Mouse (Mus musculus): ENCODE results near the gene Olfr1274-ps. TPM values are rescaled to one million over a fixed set of nuclear protein-coding genes. Genes with fewer than 3 reads are reported as not detected.
"Not testable (repeated sequence)": the region's sequence is repeated elsewhere in the genome, so short reads cannot be mapped to it uniquely, and the experiment has no call there.

The Olfr1274-ps gene
- not detected in 2 replicates for polyA plus RNA-seq (2014; fragmentation: Nextera tagmentation; extraction: Ambion mirVana)

- not testable (repeated sequence) for H3K4me1 ChIP-seq (replicated peaks; ENCODE audit: control insufficient read depth, insufficient read depth, low read length); DNase-seq (ENCODE audit: low spot score); ATAC-seq (replicated peaks; ENCODE audit: low FRiP score); H3K27me3 ChIP-seq (replicated peaks; ENCODE audit: control insufficient read depth, insufficient read depth, low read length); H3K27ac ChIP-seq (ENCODE audit: low read depth, low read length); H3K9me3 ChIP-seq (ENCODE audit: control insufficient read depth, low read length); H3K36me3 ChIP-seq (ENCODE audit: control insufficient read depth, insufficient read depth, low read length); H3K4me3 ChIP-seq (ENCODE audit: low read depth, low read length); H3K4me2 ChIP-seq; H3K9ac ChIP-seq (ENCODE audit: low read depth, low read length)
- WGBS: 73% methylated on average over 5 of the region's 7 CpGs
These were observed at the start of gene Olfr1274-ps for GRCm38 (mm10) chr2:90398633-90399107. Olfr1274-ps (plus strand) TSS chr2:90398683.

DNA sequence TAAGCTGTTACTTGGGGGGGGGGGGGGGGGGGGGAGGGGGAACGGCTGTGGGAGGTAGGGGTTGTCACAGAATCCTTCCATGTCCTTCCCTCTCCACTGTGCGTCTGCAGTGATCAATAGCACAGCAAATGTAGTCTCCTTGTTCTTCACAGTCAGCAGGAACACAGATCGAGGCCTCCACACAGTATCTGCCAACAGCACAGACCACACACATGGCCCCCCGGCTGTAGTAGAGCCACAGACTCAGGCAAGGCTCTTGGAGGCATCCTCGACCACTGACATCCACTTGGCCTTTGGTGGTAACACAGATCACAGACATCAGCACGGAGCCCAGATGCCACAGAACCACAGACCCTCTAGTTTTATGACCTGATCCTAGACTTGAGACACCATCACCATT, 47.4 kb upstream of the Olfr1274-ps start:
- H3K27me3 ChIP-seq (replicated peaks; ENCODE audit: control insufficient read depth, insufficient read depth, low read length); H3K4me3 ChIP-seq (ENCODE audit: low read depth, low read length); H3K27ac ChIP-seq (ENCODE audit: low read depth, low read length); H3K4me1 ChIP-seq (replicated peaks; ENCODE audit: control insufficient read depth, insufficient read depth, low read length); H3K9ac ChIP-seq (ENCODE audit: low read depth, low read length); H3K9me3 ChIP-seq (ENCODE audit: control insufficient read depth, low read length); H3K4me2 ChIP-seq; DNase-seq (ENCODE audit: low spot score); H3K36me3 ChIP-seq (ENCODE audit: control insufficient read depth, insufficient read depth, low read length); ATAC-seq (replicated peaks; ENCODE audit: low FRiP score): not testable (repeated sequence)
- WGBS: no CpG with 5 or more reads among the region's 6 CpGs

GRCm38 (mm10) chr2:90351540-90351939, 46.9 kb upstream of the Olfr1274-ps start:
- ATAC-seq (replicated peaks; ENCODE audit: low FRiP score): not testable (repeated sequence)

DNA sequence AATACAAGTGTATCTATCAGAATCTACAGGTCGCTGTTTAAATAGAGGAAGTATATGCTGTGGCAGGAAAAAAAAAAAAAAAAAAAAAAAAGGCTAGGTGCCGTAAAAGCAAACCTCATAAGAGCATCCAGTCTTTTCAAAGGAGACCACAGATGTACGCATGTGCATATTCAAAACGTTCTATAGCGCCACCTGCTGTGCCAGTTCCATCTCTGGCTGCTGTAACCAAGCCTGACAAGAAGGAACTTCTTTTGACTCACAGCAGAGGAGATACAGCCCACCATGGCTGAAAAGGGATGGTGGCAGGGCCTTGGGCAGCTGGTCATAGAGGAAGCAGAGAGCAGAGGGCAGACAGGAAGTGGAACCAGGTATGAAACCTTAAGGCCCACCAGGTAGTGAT, 39.3 kb upstream of the Olfr1274-ps start:
- not testable (repeated sequence) for H3K4me2 ChIP-seq; H3K27ac ChIP-seq (ENCODE audit: low read depth, low read length); H3K9ac ChIP-seq (ENCODE audit: low read depth, low read length); ATAC-seq (replicated peaks; ENCODE audit: low FRiP score); DNase-seq (ENCODE audit: low spot score); H3K4me3 ChIP-seq (ENCODE audit: low read depth, low read length); H3K4me1 ChIP-seq (replicated peaks; ENCODE audit: control insufficient read depth, insufficient read depth, low read length); H3K9me3 ChIP-seq (ENCODE audit: control insufficient read depth, low read length); H3K27me3 ChIP-seq (replicated peaks; ENCODE audit: control insufficient read depth, insufficient read depth, low read length); H3K36me3 ChIP-seq (ENCODE audit: control insufficient read depth, insufficient read depth, low read length)
- WGBS: no CpG with 5 or more reads among the region's 5 CpGs

More at GRCm38 (mm10) chr2:90351540-90351939, 46.9 kb upstream of the Olfr1274-ps start:
- not testable (repeated sequence) for H3K9me3 ChIP-seq (ENCODE audit: control insufficient read depth, low read length); H3K4me3 ChIP-seq (ENCODE audit: low read depth, low read length); H3K27ac ChIP-seq (ENCODE audit: low read depth, low read length); H3K9ac ChIP-seq (ENCODE audit: low read depth, low read length); H3K4me2 ChIP-seq; DNase-seq (ENCODE audit: low spot score); H3K36me3 ChIP-seq (ENCODE audit: control insufficient read depth, insufficient read depth, low read length); H3K4me1 ChIP-seq (replicated peaks; ENCODE audit: control insufficient read depth, insufficient read depth, low read length); H3K27me3 ChIP-seq (replicated peaks; ENCODE audit: control insufficient read depth, insufficient read depth, low read length)
- no CpG with 5 or more reads among the region's 3 CpGs for WGBS

DNA sequence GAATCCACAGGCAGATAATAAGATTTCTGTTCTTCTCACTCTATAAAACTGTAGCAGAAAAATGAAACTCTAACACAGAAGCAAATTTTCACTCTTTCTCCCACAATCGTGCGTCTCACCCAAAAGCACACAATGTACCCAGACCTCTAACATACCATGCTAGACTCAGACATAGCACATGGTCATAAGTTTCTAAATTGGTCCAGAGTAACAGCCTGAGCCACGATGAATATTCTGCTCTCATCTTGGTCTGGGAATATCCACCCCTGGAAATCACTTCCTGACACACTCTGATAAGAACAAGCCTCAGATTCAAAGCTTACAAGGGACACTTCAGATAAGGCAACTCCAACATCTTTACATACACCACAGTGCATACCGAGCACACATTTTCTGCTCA, 38.3 kb upstream of the Olfr1274-ps start:
- not testable (repeated sequence) for H3K4me3 ChIP-seq (ENCODE audit: low read depth, low read length); DNase-seq (ENCODE audit: low spot score); ATAC-seq (replicated peaks; ENCODE audit: low FRiP score); H3K36me3 ChIP-seq (ENCODE audit: control insufficient read depth, insufficient read depth, low read length); H3K9ac ChIP-seq (ENCODE audit: low read depth, low read length); H3K27ac ChIP-seq (ENCODE audit: low read depth, low read length); H3K9me3 ChIP-seq (ENCODE audit: control insufficient read depth, low read length); H3K4me1 ChIP-seq (replicated peaks; ENCODE audit: control insufficient read depth, insufficient read depth, low read length); H3K27me3 ChIP-seq (replicated peaks; ENCODE audit: control insufficient read depth, insufficient read depth, low read length); H3K4me2 ChIP-seq
- no CpG with 5 or more reads among the region's 4 CpGs for WGBS

DNA sequence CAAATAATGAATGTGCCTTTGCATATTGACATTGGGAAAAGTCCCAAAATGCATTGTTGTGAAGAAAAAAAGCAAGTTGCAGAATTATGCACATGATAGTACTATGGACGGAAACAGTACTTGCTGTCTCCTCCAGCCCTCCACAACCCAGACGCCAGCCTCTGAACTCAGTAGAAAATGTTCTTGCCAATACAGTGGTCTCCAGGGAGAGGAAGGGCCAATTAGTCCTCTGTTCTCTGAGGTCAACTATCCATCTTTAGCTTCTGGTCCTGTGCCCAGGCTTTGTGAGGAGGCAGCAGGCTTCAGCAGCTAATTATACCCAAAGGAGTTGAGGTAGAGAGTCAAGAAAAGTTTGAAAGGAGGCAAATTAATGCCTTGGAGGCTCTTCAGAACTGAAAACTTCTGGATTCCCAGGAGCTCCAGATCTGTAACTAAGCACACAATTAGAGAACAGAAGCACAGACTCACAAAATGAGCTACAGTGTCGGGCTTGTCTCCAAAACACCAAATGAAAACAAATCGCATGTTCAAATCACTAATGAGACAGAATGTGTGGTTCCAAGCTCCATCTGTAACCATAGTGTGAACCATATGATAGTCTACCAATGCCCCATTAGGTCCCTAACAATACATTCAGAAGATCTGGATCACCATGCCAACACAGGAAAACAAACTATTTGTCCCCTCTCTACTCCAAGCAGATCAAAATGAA, 15.8 kb downstream of the Olfr1274-ps start:
- 76% methylated on average over 4 of the region's 4 CpGs for WGBS
- DNase-seq (ENCODE audit: low spot score); H3K36me3 ChIP-seq (ENCODE audit: control insufficient read depth, insufficient read depth, low read length); H3K4me1 ChIP-seq (replicated peaks; ENCODE audit: control insufficient read depth, insufficient read depth, low read length); ATAC-seq (replicated peaks; ENCODE audit: low FRiP score); H3K4me2 ChIP-seq; H3K9me3 ChIP-seq (ENCODE audit: control insufficient read depth, low read length); H3K4me3 ChIP-seq (ENCODE audit: low read depth, low read length); H3K27me3 ChIP-seq (replicated peaks; ENCODE audit: control insufficient read depth, insufficient read depth, low read length); H3K27ac ChIP-seq (ENCODE audit: low read depth, low read length); H3K9ac ChIP-seq (ENCODE audit: low read depth, low read length): not testable (repeated sequence)

- H3K4me2 ChIP-seq; H3K4me1 ChIP-seq (replicated peaks; ENCODE audit: control insufficient read depth, insufficient read depth, low read length); H3K27ac ChIP-seq (ENCODE audit: low read depth, low read length); ATAC-seq (replicated peaks; ENCODE audit: low FRiP score); H3K36me3 ChIP-seq (ENCODE audit: control insufficient read depth, insufficient read depth, low read length); H3K27me3 ChIP-seq (replicated peaks; ENCODE audit: control insufficient read depth, insufficient read depth, low read length); DNase-seq (ENCODE audit: low spot score); H3K9ac ChIP-seq (ENCODE audit: low read depth, low read length); H3K4me3 ChIP-seq (ENCODE audit: low read depth, low read length); H3K9me3 ChIP-seq (ENCODE audit: control insufficient read depth, low read length): not testable (repeated sequence)
- WGBS: 88% methylated on average over 6 of the region's 6 CpGs
These were observed 23.8 kb downstream of the Olfr1274-ps start for GRCm38 (mm10) chr2:90422282-90422681.

DNA sequence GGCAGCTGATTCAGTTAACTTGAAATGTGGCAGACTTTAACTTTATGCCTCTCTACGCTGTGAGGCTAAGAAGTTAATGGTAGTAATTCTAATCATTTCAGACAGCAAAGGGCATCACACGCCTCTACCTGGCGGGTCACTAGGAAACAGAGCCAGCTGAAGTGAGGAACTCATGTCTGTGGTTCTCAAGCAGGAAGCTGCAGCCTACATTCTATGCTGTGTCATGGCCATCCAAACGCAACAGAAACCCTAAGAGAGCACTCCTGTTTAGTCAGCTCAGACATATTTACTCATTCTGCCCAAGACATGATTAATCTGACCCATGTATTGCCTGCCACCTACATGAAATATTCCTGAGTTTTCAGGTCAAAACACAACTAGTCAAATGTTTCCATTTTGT, 26.5 kb downstream of the Olfr1274-ps start:
- DNase-seq (ENCODE audit: low spot score); ATAC-seq (replicated peaks; ENCODE audit: low FRiP score); H3K27ac ChIP-seq (ENCODE audit: low read depth, low read length); H3K4me3 ChIP-seq (ENCODE audit: low read depth, low read length); H3K9me3 ChIP-seq (ENCODE audit: control insufficient read depth, low read length); H3K4me1 ChIP-seq (replicated peaks; ENCODE audit: control insufficient read depth, insufficient read depth, low read length); H3K27me3 ChIP-seq (replicated peaks; ENCODE audit: control insufficient read depth, insufficient read depth, low read length); H3K4me2 ChIP-seq; H3K36me3 ChIP-seq (ENCODE audit: control insufficient read depth, insufficient read depth, low read length); H3K9ac ChIP-seq (ENCODE audit: low read depth, low read length): not testable (repeated sequence)
- WGBS: no CpG with 5 or more reads among the region's 4 CpGs

Measured in liver, embryonic 11.5 days (tissue).